Mouse (Mus musculus): ENCODE measurements around the gene Ptk6.

DNA sequence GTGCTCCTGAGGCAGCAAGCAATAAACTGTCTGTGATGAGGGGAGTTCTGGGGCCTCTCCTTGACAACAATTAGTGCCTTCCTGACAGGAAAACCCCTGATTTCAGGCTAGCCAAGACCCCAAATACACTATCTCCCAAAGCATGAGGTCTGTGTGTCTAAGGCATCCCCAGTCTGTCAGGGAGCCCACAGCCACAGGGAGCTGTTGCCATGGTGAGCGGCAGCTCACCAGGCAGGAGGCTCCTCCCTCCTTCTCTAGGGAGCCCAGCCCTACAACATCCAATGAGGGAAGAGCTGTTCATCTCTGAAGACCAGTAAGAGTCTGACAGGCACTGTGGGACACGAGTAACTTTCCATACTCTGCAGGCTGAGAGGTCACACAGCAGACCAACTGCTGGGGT lies 42.8 kb downstream of the Ptk6 start:
- TF ChIP-seq POU5F1 (IDR thresholded peaks at IDR 0.05; ENCODE audit: borderline replicate concordance, low read length): no peak
- no peak for TF ChIP-seq CTCF (conservative IDR thresholded peaks at IDR 0.05; ENCODE audit: low read length)
- TF ChIP-seq NANOG (IDR thresholded peaks at IDR 0.05; ENCODE audit: borderline replicate concordance, low read length): no peak

All from E14TG2a.4 (cell line).